Mouse (Mus musculus) lung, adult 2 months (tissue): Measurements from ENCODE around the gene Grin2a.
"Not testable (repeated sequence)": the region's sequence is repeated elsewhere in the genome, so short reads cannot be mapped to it uniquely, and the experiment has no call there.

Source experiments
- CTCF ChIP-seq: fragments of 200-500 bp; IDR thresholded peaks from 2 replicates; pipeline ENCODE4 v1.5.1; 2011; ENCODE audit warnings: mild to moderate bottlenecking, low read length, control low read depth; ENCODE audit not compliant: insufficient read depth
- POLR2A ChIP-seq: fragments of 200-500 bp; IDR thresholded peaks from 2 replicates; pipeline ENCODE4 v1.6.1; 2011; ENCODE audit warnings: low read depth, mild to moderate bottlenecking, control low read depth, low read length, borderline replicate concordance; ENCODE audit errors: extremely low read depth

DNA sequence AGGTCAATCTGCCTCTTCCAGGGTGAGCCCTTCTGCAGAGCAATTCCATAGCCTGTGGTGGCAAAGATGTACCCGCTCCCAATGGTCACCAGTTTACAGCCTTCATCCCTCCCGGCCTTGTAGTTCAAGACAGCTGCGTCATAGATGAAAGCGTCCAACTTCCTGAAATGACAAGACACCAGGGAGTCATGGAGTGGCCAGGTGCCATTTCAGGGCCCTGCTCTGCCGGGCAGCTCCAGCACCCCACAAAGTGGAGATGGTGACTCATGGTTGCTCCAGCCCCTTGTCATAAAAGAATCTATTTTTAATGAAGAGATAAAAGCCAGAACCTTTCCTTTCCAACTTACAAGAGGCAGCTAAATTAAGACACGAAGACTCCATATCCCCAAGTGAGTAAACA lies 382.8 kb downstream of the Grin2a start:
- TF ChIP-seq CTCF, POLR2A: not testable (repeated sequence)
